ENCODE assay signal across 7 mouse cellular contexts in genomic region chrX:12086674-12087510, GRCm38 (mm10).
DNase-seq lines count a peak whose midpoint lies in the region; ATAC-seq and TF ChIP-seq lines count a peak whose summit lies in the region.

No protein-coding gene starts in this region.

- H3K27me3 ChIP-seq in kidney, adult 2 months (replicated peaks; ENCODE audit: control insufficient read depth, insufficient read depth, low read length): no peaks in the 10 kb centered on the region
- peaks cover 82% of the 10 kb centered on the region for H3K27me3 ChIP-seq in lung, embryonic 16.5 days (ENCODE audit: control insufficient read depth, insufficient read depth, low read depth, low read length)

- H3K27ac ChIP-seq in brown adipose tissue, adult 24 weeks (replicated peaks; ENCODE audit: low read depth, low read length): peak overlapping the region; percentile 73
- H3K27ac ChIP-seq in kidney, adult 2 months (ENCODE audit: insufficient read depth, low read depth, low read length): peak overlapping the region; percentile 87
- H3K27ac ChIP-seq in lung, embryonic 16.5 days (ENCODE audit: low read length): peak overlapping the region; percentile 96; the same call in 1 of the 2 replicates

- TF ChIP-seq CTCF in kidney, adult 2 months (conservative IDR thresholded peaks at IDR 0.05; ENCODE audit: insufficient read depth, insufficient read length, low read depth, low read length): no peak

- 3% methylated on average over 68 of the region's 70 CpGs for WGBS in kidney, adult 2 months
- WGBS in lung, embryonic 16.5 days: 2% methylated on average over 39 of the region's 70 CpGs

- TF ChIP-seq POLR2A in kidney, adult 2 months (IDR thresholded peaks at IDR 0.05; ENCODE audit: low read depth, low read length): no peak

- peak overlapping the region; percentile 85 for H3K4me2 ChIP-seq in lung, embryonic 16.5 days (ENCODE audit: low read depth, low read length)

- intact Hi-C loops in gastrocnemius, postnatal 14 days (cut with DNase I; ENCODE audit: low total_unique reads): no loop called here

- peak; percentile 88 for DNase-seq in 3134 (ENCODE audit: extremely low read depth, insufficient read length, low spot score)
- peak; percentile 67 for DNase-seq in B cell, adult 2 months
- DNase-seq in gastrocnemius, postnatal 14 days: peak; percentile 52
- DNase-seq in kidney, adult 2 months: peak; percentile 60
- DNase-seq in spleen, postnatal 10 days (ENCODE audit: low spot score in 2 of 2): peak; percentile 60 to 71

- H3K9me3 ChIP-seq in lung, embryonic 16.5 days (ENCODE audit: control insufficient read depth, low read length): no peaks in the 10 kb centered on the region; the same call in 1 of the 2 replicates

- ATAC-seq in lung, embryonic 16.5 days (ENCODE audit: low read depth): no peak

- peak overlapping the region; percentile 67 for H3K4me3 ChIP-seq in brown adipose tissue, adult 24 weeks (ENCODE audit: insufficient read depth, low read depth, low read length)
- peak overlapping the region; percentile 60 for H3K4me3 ChIP-seq in kidney, adult 2 months (ENCODE audit: insufficient read depth, low read depth, low read length)
- peak overlapping the region; percentile 57 for H3K4me3 ChIP-seq in lung, embryonic 16.5 days (ENCODE audit: low read length)

- peaks cover 2% of the 10 kb centered on the region; the same call in 1 of the 2 replicates for H3K4me1 ChIP-seq in brown adipose tissue, adult 24 weeks (ENCODE audit: control insufficient read depth, insufficient read depth, insufficient read length, low read length)
- peaks cover 9% of the 10 kb centered on the region for H3K4me1 ChIP-seq in kidney, adult 2 months (ENCODE audit: control insufficient read depth, insufficient read depth, low read length)
- H3K4me1 ChIP-seq in lung, embryonic 16.5 days (replicated peaks; ENCODE audit: control insufficient read depth, insufficient read depth, low read length): peaks cover 28% of the 10 kb centered on the region

- peak overlapping the region; percentile 76 for H3K9ac ChIP-seq in lung, embryonic 16.5 days (ENCODE audit: low read length)

- H3K36me3 ChIP-seq in kidney, adult 2 months (ENCODE audit: control insufficient read depth, insufficient read depth, low read length): no peaks in the 10 kb centered on the region
- H3K36me3 ChIP-seq in lung, embryonic 16.5 days (ENCODE audit: control insufficient read depth, insufficient read depth, low read length): no peaks in the 10 kb centered on the region
